Mouse (Mus musculus) liver, embryonic 16.5 days (tissue): Measurements from ENCODE around the gene Sec14l1. TPM values are rescaled to one million over a fixed set of nuclear protein-coding genes. Genes with fewer than 3 reads are reported as not detected.
A peak's percentile ranks its signal among the peaks of the same experiment; 100 is the strongest.

Source experiments
- ATAC-seq: fragments of 200-750 bp; cut with Nextera tagmentation; 2 replicates; pipeline ENCODE4 v1.8.0; 2017; ENCODE audit warnings: low read depth, mild to moderate bottlenecking, moderate number of reproducible peaks, moderate library complexity
- H3K27ac ChIP-seq: fragments of 300-500 bp; sonication (generic); 2 replicates; pipeline ENCODE4 v1.5.1; 2014; ENCODE audit warnings: mild to moderate bottlenecking, low read length
- H3K27me3 ChIP-seq: fragments of 300-500 bp; sonication (generic); 2 replicates; pipeline ENCODE4 v1.6.1; 2014; ENCODE audit warnings: low read depth, low read length, mixed read lengths; ENCODE audit not compliant: control insufficient read depth, insufficient read depth
- H3K36me3 ChIP-seq: fragments of 300-500 bp; sonication (generic); 2 replicates; pipeline ENCODE4 v1.6.1; 2014; ENCODE audit warnings: mild to moderate bottlenecking; ENCODE audit not compliant: control insufficient read depth, insufficient read depth
- H3K4me1 ChIP-seq: fragments of 300-500 bp; sonication (generic); 2 replicates; pipeline ENCODE4 v1.6.1; 2014; ENCODE audit warnings: low read depth, low read length, mixed read lengths; ENCODE audit not compliant: control insufficient read depth
- H3K4me2 ChIP-seq: fragments of 300-500 bp; sonication (generic); 2 replicates; pipeline ENCODE4 v1.6.1; 2014; ENCODE audit warnings: low read depth, low read length, mixed read lengths
- H3K4me3 ChIP-seq: fragments of 300-500 bp; sonication (generic); 2 replicates; pipeline ENCODE4 v1.5.1; 2014; ENCODE audit warnings: low read depth, mild to moderate bottlenecking, low read length
- H3K9ac ChIP-seq: fragments of 300-500 bp; sonication (generic); 2 replicates; pipeline ENCODE4 v1.6.1; 2014; ENCODE audit warnings: low read depth, low read length
- H3K9me3 ChIP-seq: fragments of 300-500 bp; sonication (generic); replicated peaks from 2 replicates; pipeline ENCODE4 v1.6.1; 2016; ENCODE audit warnings: low read length; ENCODE audit not compliant: control insufficient read depth
- WGBS: fragments of 180-500 bp; shearing (Covaris S2); extraction: QIAGEN DNeasy Blood & Tissue Kit; methylation state at CpG from one replicate; pipeline ENCODE4 v1.1.7; 2014; ENCODE audit not compliant: insufficient replicate concordance; 5-methylcytosine and 5-hydroxymethylcytosine counted together
- polyA plus RNA-seq: library from polyadenylated mRNA; unstranded; fragments of >200 nt; fragmentation: Nextera tagmentation; extraction: Ambion mirVana; gene quantifications from 2 replicates; pipeline ENCODE4 v1.2.1, GENCODE M21; 2015

Gene Sec14l1
- polyA plus RNA-seq, 1 experiment from 2014 or later, result 19.3 TPM

- Histone ChIP-seq H3K9ac (no peak overlapping the region), H3K4me2 (no peak overlapping the region), H3K4me3 (no peak overlapping the region), H3K27ac (no peak overlapping the region), H3K27me3 (no peaks in the 10 kb centered on the region; the same call in 1 of the 2 replicates), H3K9me3 (no peaks in the 10 kb centered on the region), H3K4me1 (no peaks in the 10 kb centered on the region; the same call in 1 of the 2 replicates), H3K36me3 (no peaks in the 10 kb centered on the region)
- no peak for ATAC-seq
- 69% methylated on average over 10 of the region's 10 CpGs for WGBS
Observed at GRCm38 (mm10) chr11:117103523-117103922, 11.4 kb upstream of the Sec14l1 start.

- Histone ChIP-seq H3K4me2 (no peak overlapping the region), H3K9ac (no peak overlapping the region), H3K27me3 (no peaks in the 10 kb centered on the region; the same call in 1 of the 2 replicates), H3K36me3 (no peaks in the 10 kb centered on the region), H3K27ac (no peak overlapping the region), H3K4me3 (no peak overlapping the region), H3K9me3 (no peaks in the 10 kb centered on the region), H3K4me1 (peaks cover 6% of the 10 kb centered on the region)
- no peak for ATAC-seq
- WGBS, result 64% methylated on average over 10 of the region's 10 CpGs
Observed at GRCm38 (mm10) chr11:117104044-117104757, 10.8 kb upstream of the Sec14l1 start.

GRCm38 (mm10) chr11:117105315-117105714 lies 9.7 kb upstream of the Sec14l1 start:
- H3K4me1 ChIP-seq, result peaks cover 13% of the 10 kb centered on the region
- 47% methylated on average over 3 of the region's 3 CpGs for whole genome bisulfite sequencing

DNA sequence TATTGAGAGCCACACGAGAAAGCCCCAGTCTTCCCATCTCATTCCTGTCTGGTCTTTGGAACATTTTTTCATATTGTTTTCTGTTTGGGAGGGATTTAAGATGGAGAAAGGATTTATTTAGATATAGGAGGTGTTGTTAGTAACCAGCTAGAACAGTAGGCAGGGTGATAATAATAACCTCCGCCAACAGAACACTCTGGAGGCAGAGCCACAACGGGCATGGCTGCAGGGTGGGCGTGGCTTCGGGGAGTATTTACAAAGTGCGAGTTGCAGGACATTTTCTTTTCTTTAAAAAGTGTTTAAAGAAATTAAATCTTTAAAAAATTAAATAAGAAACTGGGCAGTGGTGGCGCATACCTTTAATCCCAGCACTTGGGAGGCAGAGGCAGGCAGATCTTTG lies 9.1 kb upstream of the Sec14l1 start:
- Histone ChIP-seq H3K27ac (no peak overlapping the region), H3K4me3 (no peak overlapping the region), H3K27me3 (no peaks in the 10 kb centered on the region; the same call in 1 of the 2 replicates), H3K4me2 (no peak overlapping the region), H3K9me3 (no peaks in the 10 kb centered on the region), H3K36me3 (no peaks in the 10 kb centered on the region), H3K4me1 (peaks cover 13% of the 10 kb centered on the region), H3K9ac (no peak overlapping the region)
- no peak for ATAC-seq
- WGBS, result 61% methylated on average over 7 of the region's 7 CpGs

More at GRCm38 (mm10) chr11:117105315-117105714, 9.7 kb upstream of the Sec14l1 start:
- no peak overlapping the region for H3K4me2 ChIP-seq
- no peak overlapping the region for H3K27ac ChIP-seq
- no peak overlapping the region for H3K4me3 ChIP-seq
- H3K9ac ChIP-seq, result no peak overlapping the region
- no peaks in the 10 kb centered on the region for H3K36me3 ChIP-seq
- no peaks in the 10 kb centered on the region for H3K9me3 ChIP-seq
- ATAC-seq, result no peak
- no peaks in the 10 kb centered on the region; the same call in 1 of the 2 replicates for H3K27me3 ChIP-seq

- Histone ChIP-seq H3K4me2 (no peak overlapping the region), H3K4me1 (peaks cover 15% of the 10 kb centered on the region), H3K27me3 (no peaks in the 10 kb centered on the region; the same call in 1 of the 2 replicates), H3K27ac (no peak overlapping the region), H3K4me3 (no peak overlapping the region), H3K36me3 (no peaks in the 10 kb centered on the region), H3K9me3 (no peaks in the 10 kb centered on the region), H3K9ac (no peak overlapping the region)
- ATAC-seq, result no peak
- WGBS, result 58% methylated on average over 13 of the region's 13 CpGs
Observed at GRCm38 (mm10) chr11:117106633-117107334, 8.2 kb upstream of the Sec14l1 start.

- WGBS, result 59% methylated on average over 2 of the region's 2 CpGs
- H3K4me2 ChIP-seq, result no peak overlapping the region
- no peaks in the 10 kb centered on the region for H3K36me3 ChIP-seq
- no peak for ATAC-seq
- no peaks in the 10 kb centered on the region for H3K9me3 ChIP-seq
- no peak overlapping the region for H3K4me3 ChIP-seq
- H3K4me1 ChIP-seq, result peaks cover 25% of the 10 kb centered on the region
- no peak overlapping the region for H3K9ac ChIP-seq
- no peak overlapping the region for H3K27ac ChIP-seq
- no peaks in the 10 kb centered on the region; the same call in 1 of the 2 replicates for H3K27me3 ChIP-seq
Observed at GRCm38 (mm10) chr11:117107837-117108236, 7.1 kb upstream of the Sec14l1 start.

GRCm38 (mm10) chr11:117108595-117108994 lies 6.4 kb upstream of the Sec14l1 start:
- H3K36me3 ChIP-seq, result no peaks in the 10 kb centered on the region
- no peak overlapping the region for H3K4me3 ChIP-seq
- peak overlapping the region; percentile 12; the same call in 1 of the 2 replicates for H3K27ac ChIP-seq
- ATAC-seq, result no peak
- no peak overlapping the region for H3K9ac ChIP-seq
- no peak overlapping the region for H3K4me2 ChIP-seq
- H3K27me3 ChIP-seq, result no peaks in the 10 kb centered on the region; the same call in 1 of the 2 replicates
- 58% methylated on average over 9 of the region's 9 CpGs for WGBS
- peaks cover 33% of the 10 kb centered on the region for H3K4me1 ChIP-seq
- H3K9me3 ChIP-seq, result no peaks in the 10 kb centered on the region

DNA sequence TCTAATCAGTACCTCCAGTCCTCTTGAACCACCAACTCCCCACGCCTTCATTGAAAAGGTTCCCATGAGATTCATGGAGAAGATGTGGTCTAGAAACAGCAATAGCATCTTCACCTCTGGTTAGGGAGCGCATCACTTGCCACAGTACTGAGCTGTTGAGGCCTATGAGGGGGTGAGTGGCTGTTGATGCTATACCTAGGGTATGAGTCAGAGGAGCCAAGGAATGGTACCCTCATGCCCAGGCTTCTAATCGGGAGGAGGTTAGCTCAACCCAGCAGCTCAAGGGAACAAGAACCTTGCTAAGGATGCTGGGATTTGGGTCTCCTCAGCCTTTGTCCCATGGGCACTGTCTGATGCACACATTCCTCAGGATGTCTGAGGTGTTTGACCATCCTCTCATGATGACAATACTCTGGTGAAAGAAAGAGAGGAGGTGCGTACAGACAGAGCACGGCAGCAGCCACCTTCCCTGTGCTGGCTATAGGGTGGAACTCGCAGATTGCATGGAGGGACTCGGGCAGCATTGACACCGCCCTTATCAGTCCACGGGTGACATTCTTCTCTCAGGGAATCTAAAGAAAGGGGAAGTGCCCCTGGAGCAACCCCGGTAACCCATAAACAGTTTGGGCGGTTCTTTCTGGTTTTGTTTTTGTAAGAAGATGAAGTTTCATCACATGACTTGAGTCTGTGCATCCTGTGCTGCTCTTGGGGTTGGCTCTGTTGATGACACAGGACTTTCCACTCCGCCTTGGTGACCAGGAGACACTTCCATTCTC lies 5.6 kb upstream of the Sec14l1 start:
- Histone ChIP-seq H3K27me3 (no peaks in the 10 kb centered on the region), H3K27ac (peak overlapping the region; percentile 12; the same call in 1 of the 2 replicates), H3K9ac (no peak overlapping the region), H3K36me3 (no peaks in the 10 kb centered on the region), H3K4me2 (no peak overlapping the region), H3K9me3 (no peaks in the 10 kb centered on the region), H3K4me3 (no peak overlapping the region), H3K4me1 (peaks cover 39% of the 10 kb centered on the region)
- no peak for ATAC-seq
- 30% methylated on average over 12 of the region's 12 CpGs for WGBS
